Mouse (Mus musculus): ENCODE results near the gene Tnnt1. TPM values are rescaled to one million over a fixed set of nuclear protein-coding genes. Genes with fewer than 3 reads are reported as not detected.

Tnnt1 gene
- 3.2 and 3.6 TPM in 2 replicates for polyA plus RNA-seq (2015; fragmentation: Nextera tagmentation; extraction: Ambion mirVana)

DNA sequence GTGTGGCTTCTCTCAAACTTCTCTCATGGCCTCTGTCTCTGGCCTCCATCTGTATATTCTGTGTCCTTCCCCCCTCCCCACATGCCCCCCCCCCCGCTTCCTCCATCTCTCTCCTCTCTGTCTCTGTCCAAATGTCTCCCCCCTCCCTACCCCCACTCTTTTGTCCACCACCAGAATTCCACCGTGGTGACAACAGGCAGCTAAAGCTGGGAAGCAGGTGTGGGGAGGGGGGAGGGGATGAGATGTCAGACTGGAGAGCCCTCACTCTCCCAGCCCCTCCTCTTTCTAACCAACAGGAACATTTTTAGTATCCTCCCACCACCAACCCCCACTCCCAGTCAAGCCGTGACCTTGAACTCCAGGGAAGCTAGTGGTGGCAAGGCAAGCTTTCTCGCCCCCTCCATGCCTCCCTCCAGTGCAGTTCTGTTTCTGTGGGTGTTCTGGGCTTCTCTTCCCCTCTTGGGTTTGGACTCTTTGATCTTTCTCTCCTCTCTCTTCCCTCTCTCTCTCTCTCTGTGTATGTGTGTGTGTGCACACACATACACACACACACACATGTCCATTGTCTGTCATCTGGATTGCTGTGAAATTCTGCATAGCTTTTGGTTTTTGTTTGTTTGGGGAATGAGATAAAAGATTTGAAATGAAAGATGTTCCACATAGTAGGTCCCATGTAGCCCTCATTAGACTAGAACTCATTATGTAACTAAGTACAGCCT, at the start of gene Tnnt1:
Gene Tnnt1 (minus strand): TSS at position 51 of the 719 bp plus-strand sequence.
- no peaks in the 10 kb centered on the region for H3K36me3 ChIP-seq (ENCODE audit: control insufficient read depth, insufficient read depth, low read length)
- no peaks in the 10 kb centered on the region for H3K9me3 ChIP-seq (replicated peaks; ENCODE audit: control insufficient read depth, low read length, poor library complexity, severe bottlenecking)
- no peak within 1 kb of the TSS for H3K27ac ChIP-seq (ENCODE audit: low read length)
- H3K9ac ChIP-seq (ENCODE audit: low read depth, low read length): no peak within 1 kb of the TSS
- H3K4me2 ChIP-seq (ENCODE audit: low read length): no peak within 1 kb of the TSS
- 12% methylated on average over 3 of the region's 4 CpGs for WGBS
- peaks cover 4% of the 10 kb centered on the region; the same call in 1 of the 2 replicates for H3K4me1 ChIP-seq (ENCODE audit: control insufficient read depth, insufficient read depth, low read length)
- peaks cover 3% of the 10 kb centered on the region; the same call in 1 of the 2 replicates for H3K27me3 ChIP-seq (ENCODE audit: control insufficient read depth, insufficient read depth, low read depth, low read length)
- ATAC-seq: no peak
- H3K4me3 ChIP-seq (ENCODE audit: low read depth, low read length): no peak within 1 kb of the TSS

DNA sequence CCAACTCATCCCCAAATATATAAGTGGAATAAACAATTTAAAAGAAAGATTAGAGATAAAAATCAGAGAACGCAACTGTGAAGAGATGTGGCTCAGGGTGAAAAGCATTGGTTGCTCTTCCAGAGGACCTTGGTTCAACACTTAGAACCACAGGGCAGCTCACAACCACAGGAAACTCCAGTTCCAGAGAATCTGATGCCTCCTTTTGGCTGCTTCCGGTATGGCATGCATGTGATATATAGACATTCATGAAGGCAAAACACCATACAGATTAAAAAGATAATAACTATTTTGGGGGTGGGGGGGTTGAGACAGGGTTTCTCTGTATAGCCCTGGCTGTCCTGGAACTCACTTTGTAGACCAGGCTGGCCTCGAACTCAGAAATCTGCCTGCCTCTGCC, 46.5 kb upstream of the Tnnt1 start:
- Histone ChIP-seq H3K36me3 (ENCODE audit: control insufficient read depth, insufficient read depth, low read length) (no peaks in the 10 kb centered on the region), H3K4me2 (ENCODE audit: low read length) (no peak overlapping the region), H3K4me1 (ENCODE audit: control insufficient read depth, insufficient read depth, low read length) (no peaks in the 10 kb centered on the region), H3K9me3 (replicated peaks; ENCODE audit: control insufficient read depth, low read length, poor library complexity, severe bottlenecking) (no peaks in the 10 kb centered on the region), H3K4me3 (ENCODE audit: low read depth, low read length) (no peak overlapping the region), H3K27me3 (ENCODE audit: control insufficient read depth, insufficient read depth, low read depth, low read length) (no peaks in the 10 kb centered on the region), H3K27ac (ENCODE audit: low read length) (no peak overlapping the region), H3K9ac (ENCODE audit: low read depth, low read length) (no peak overlapping the region)
- ATAC-seq: no peak
- WGBS: 96% methylated on average over 3 of the region's 3 CpGs

DNA sequence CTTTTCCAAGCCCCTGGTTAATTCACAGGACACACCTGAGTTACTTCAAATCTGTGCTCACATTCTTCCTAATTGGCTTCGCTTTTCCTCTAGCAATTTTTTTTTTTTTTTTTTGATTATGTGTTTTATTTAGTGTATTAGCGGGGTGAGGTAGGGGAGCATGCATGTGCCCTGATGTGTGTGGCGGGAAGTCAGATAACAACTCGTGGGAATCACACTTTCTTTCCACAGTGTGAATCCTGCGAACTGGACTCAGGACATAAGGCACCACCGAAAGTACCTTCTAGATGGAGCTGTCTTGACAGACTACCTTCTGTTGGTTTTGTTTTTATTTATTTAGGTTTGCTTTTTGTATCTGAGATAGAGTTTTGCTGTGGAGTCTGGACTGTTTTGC, 41.0 kb upstream of the Tnnt1 start:
- Histone ChIP-seq H3K36me3 (ENCODE audit: control insufficient read depth, insufficient read depth, low read length) (no peaks in the 10 kb centered on the region), H3K4me1 (ENCODE audit: control insufficient read depth, insufficient read depth, low read length) (no peaks in the 10 kb centered on the region), H3K9me3 (replicated peaks; ENCODE audit: control insufficient read depth, low read length, poor library complexity, severe bottlenecking) (no peaks in the 10 kb centered on the region), H3K27ac (ENCODE audit: low read length) (peak overlapping the region; percentile 60; the same call in 1 of the 2 replicates), H3K4me3 (ENCODE audit: low read depth, low read length) (peak overlapping the region; percentile 8; the same call in 1 of the 2 replicates), H3K4me2 (ENCODE audit: low read length) (peak overlapping the region; percentile 43), H3K27me3 (ENCODE audit: control insufficient read depth, insufficient read depth, low read depth, low read length) (no peaks in the 10 kb centered on the region), H3K9ac (ENCODE audit: low read depth, low read length) (no peak overlapping the region; the same call in 1 of the 2 replicates)
- ATAC-seq: 0 out of 2 replicates have a peak, but pooled peaks have one; percentile 55
- 68% methylated on average over 6 of the region's 6 CpGs for WGBS

DNA sequence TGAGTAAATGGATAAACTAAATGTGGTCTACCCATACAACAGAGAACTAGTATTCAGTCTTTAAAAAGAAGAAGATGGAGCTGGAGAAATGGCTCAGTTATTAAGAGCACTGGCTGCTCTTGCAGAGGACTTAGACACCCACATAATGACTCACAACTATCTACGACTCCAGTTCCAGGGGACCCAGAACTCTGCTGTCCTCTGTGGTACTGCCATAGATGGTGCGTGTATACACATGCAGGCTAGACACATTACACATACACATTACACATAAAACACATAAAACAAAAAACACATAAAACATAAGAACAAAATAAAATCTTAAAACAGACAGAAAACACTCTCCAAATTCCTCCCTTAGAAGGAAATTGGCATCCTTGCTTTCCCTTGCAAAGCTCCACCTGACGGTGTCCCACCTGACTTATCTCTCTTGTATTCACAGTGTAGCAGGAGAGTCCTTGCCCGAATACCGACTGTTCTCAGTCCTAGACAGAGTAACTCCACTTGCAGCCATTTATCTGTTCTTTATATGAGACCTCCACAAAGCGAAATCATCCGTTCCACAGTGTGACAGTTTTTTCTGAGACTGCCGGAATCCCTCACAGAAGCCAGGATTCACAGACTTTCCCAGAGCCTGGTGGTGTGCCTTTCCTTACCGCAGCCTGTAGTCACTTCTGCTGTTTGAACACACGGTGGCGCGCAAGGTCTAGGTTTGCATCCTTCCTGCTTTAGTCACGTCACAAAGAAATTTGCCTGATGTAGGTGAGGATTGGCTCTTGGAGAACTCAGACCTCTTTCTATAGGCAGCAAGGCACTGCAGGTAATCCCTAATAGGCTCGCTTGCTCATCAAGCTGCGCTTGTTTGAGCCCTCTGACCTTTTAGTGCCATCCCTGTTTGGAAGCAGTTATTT, 40.3 kb upstream of the Tnnt1 start:
- peak overlapping the region; percentile 11; the same call in 1 of the 2 replicates for H3K9ac ChIP-seq (ENCODE audit: low read depth, low read length)
- peak; percentile 96 for ATAC-seq
- 19% methylated on average over 15 of the region's 15 CpGs for WGBS
- H3K9me3 ChIP-seq (replicated peaks; ENCODE audit: control insufficient read depth, low read length, poor library complexity, severe bottlenecking): no peaks in the 10 kb centered on the region
- H3K4me2 ChIP-seq (ENCODE audit: low read length): peak overlapping the region; percentile 43
- H3K4me3 ChIP-seq (ENCODE audit: low read depth, low read length): peak overlapping the region; percentile 18; the same call in 1 of the 2 replicates
- H3K4me1 ChIP-seq (ENCODE audit: control insufficient read depth, insufficient read depth, low read length): no peaks in the 10 kb centered on the region
- no peaks in the 10 kb centered on the region for H3K27me3 ChIP-seq (ENCODE audit: control insufficient read depth, insufficient read depth, low read depth, low read length)
- H3K36me3 ChIP-seq (ENCODE audit: control insufficient read depth, insufficient read depth, low read length): no peaks in the 10 kb centered on the region
- peak overlapping the region; percentile 60; the same call in 1 of the 2 replicates for H3K27ac ChIP-seq (ENCODE audit: low read length)

DNA sequence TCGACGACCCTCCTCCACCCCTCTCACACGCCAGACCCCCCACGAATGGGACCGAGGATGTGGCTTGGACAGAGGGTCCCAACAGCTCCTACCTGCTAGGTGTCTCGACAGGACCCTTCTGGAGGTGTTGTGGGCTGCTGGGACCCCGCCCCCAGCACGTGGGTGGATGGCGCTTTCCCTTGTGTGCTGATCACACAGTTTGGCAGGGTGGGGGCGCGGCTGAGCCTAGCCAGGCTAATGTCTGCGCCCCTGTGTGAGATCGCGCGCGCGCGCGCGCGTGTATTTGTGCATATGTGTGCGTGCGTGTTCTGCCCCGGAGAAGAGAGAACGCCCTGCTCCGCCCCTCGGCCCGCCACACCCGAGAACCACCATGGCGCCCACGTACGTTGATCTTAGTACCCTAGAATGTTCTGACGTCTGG, 31.0 kb upstream of the Tnnt1 start, which contains the start of gene Syt5:
Gene Syt5 (minus strand): TSS at position 321 of the 421 bp plus-strand sequence.
- Histone ChIP-seq H3K27me3 (ENCODE audit: control insufficient read depth, insufficient read depth, low read depth, low read length) (no peaks in the 10 kb centered on the region), H3K36me3 (ENCODE audit: control insufficient read depth, insufficient read depth, low read length) (no peaks in the 10 kb centered on the region), H3K9me3 (replicated peaks; ENCODE audit: control insufficient read depth, low read length, poor library complexity, severe bottlenecking) (no peaks in the 10 kb centered on the region), H3K4me1 (ENCODE audit: control insufficient read depth, insufficient read depth, low read length) (peaks cover 10% of the 10 kb centered on the region), H3K27ac (ENCODE audit: low read length) (peak within 1 kb of the TSS; percentile 95), H3K9ac (ENCODE audit: low read depth, low read length) (peak within 1 kb of the TSS; percentile 78), H3K4me2 (ENCODE audit: low read length) (peak within 1 kb of the TSS; percentile 90), H3K4me3 (ENCODE audit: low read depth, low read length) (peak within 1 kb of the TSS; percentile 63)
- 5% methylated on average over 33 of the region's 33 CpGs for WGBS
- ATAC-seq: peak; percentile 90

DNA sequence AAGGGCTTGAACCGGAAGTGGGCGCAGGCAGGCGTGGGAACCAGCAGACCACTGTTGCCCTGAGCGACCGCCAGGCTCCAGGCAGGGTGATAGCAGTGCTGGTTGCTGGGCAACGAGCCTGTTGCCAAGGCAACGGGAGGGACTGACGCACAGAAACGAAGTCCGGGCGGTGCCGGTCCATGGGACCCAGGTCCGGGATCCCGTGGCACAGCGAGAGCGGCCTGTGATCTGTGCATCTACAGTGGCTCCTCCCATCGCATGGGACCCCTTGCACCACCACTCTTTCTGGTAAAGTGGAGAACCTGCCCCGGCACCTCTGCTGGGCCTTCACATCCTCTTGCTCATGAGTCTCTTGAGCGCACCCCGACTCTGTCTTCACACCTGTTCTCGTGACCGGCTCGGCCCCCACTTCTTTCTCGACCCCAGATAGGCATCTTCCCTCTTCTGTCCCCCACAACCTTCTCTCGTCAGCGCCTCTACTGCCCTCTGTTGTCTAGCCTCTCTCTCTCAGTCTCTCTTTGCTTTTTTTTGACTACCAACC, 30.5 kb upstream of the Tnnt1 start:
- H3K27me3 ChIP-seq (ENCODE audit: control insufficient read depth, insufficient read depth, low read depth, low read length): no peaks in the 10 kb centered on the region
- H3K9me3 ChIP-seq (replicated peaks; ENCODE audit: control insufficient read depth, low read length, poor library complexity, severe bottlenecking): no peaks in the 10 kb centered on the region
- peak; percentile 91 for ATAC-seq
- peak overlapping the region; percentile 78 for H3K9ac ChIP-seq (ENCODE audit: low read depth, low read length)
- under 1% methylated on average over 26 of the region's 26 CpGs for WGBS
- H3K27ac ChIP-seq (ENCODE audit: low read length): peak overlapping the region; percentile 95
- H3K36me3 ChIP-seq (ENCODE audit: control insufficient read depth, insufficient read depth, low read length): peaks cover 5% of the 10 kb centered on the region
- peaks cover 10% of the 10 kb centered on the region for H3K4me1 ChIP-seq (ENCODE audit: control insufficient read depth, insufficient read depth, low read length)
- peak overlapping the region; percentile 63 for H3K4me3 ChIP-seq (ENCODE audit: low read depth, low read length)
- H3K4me2 ChIP-seq (ENCODE audit: low read length): peak overlapping the region; percentile 90

DNA sequence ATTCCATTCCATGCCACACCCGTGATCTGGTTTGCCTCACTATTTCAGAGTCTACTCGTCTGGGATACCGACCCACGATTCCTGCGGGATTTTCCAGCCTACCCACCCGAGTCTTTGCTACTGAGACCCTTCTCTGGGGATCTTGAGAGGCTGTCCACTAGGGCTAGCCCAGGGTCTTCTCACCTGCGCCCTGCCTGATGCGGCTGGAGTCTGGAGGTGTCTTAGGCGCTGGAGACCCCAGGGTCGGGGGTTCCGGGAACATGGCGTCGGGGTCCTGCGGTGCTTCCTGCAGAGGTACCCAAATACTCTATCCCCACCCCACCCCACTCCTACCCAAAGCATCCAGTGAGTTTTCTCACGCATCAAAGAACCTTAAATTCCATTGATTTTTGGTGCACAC, 29.9 kb upstream of the Tnnt1 start:
- H3K4me2 ChIP-seq (ENCODE audit: low read length): peak overlapping the region; percentile 90
- H3K27ac ChIP-seq (ENCODE audit: low read length): peak overlapping the region; percentile 95
- H3K4me1 ChIP-seq (ENCODE audit: control insufficient read depth, insufficient read depth, low read length): peaks cover 10% of the 10 kb centered on the region
- H3K27me3 ChIP-seq (ENCODE audit: control insufficient read depth, insufficient read depth, low read depth, low read length): no peaks in the 10 kb centered on the region
- WGBS: 57% methylated on average over 15 of the region's 15 CpGs
- peak overlapping the region; percentile 63 for H3K4me3 ChIP-seq (ENCODE audit: low read depth, low read length)
- ATAC-seq: peak; percentile 38
- H3K36me3 ChIP-seq (ENCODE audit: control insufficient read depth, insufficient read depth, low read length): peaks cover 6% of the 10 kb centered on the region
- peak overlapping the region; percentile 78 for H3K9ac ChIP-seq (ENCODE audit: low read depth, low read length)
- no peaks in the 10 kb centered on the region for H3K9me3 ChIP-seq (replicated peaks; ENCODE audit: control insufficient read depth, low read length, poor library complexity, severe bottlenecking)

DNA sequence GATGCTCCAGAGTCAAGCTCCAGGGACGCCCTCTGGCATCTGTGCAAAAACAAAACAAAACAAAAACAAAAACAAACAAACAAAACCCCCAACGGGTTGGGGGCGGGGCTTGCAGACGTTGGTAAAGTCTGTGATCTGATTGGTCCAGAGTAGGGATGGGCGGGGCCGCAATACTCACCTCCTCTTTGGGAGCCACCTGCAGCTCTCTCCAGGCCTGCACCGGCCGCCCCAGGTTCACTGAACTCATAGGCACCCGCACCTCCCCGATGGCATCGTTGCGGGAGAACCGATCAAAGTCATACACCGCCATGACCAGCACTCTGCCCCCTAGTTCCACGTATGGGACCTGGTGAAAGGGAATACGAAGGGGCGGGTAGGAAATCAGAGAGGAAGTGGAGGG, 25.8 kb upstream of the Tnnt1 start:
- Histone ChIP-seq H3K27ac (ENCODE audit: low read length) (no peak overlapping the region), H3K36me3 (ENCODE audit: control insufficient read depth, insufficient read depth, low read length) (peaks cover 17% of the 10 kb centered on the region), H3K9me3 (replicated peaks; ENCODE audit: control insufficient read depth, low read length, poor library complexity, severe bottlenecking) (no peaks in the 10 kb centered on the region), H3K27me3 (ENCODE audit: control insufficient read depth, insufficient read depth, low read depth, low read length) (no peaks in the 10 kb centered on the region), H3K4me2 (ENCODE audit: low read length) (no peak overlapping the region), H3K4me3 (ENCODE audit: low read depth, low read length) (no peak overlapping the region), H3K4me1 (ENCODE audit: control insufficient read depth, insufficient read depth, low read length) (peaks cover 10% of the 10 kb centered on the region), H3K9ac (ENCODE audit: low read depth, low read length) (no peak overlapping the region)
- 32% methylated on average over 17 of the region's 17 CpGs for WGBS
- no peak for ATAC-seq

Data from midbrain, embryonic 16.5 days (tissue).